Mouse (Mus musculus): ENCODE measurements at regions not wholly inside any gene's neighbourhood (a gene's known extent, or its start where the extent isn't known, plus 50 kb on each side); places are given as distances from the start of the nearest gene placed in this dataset.

GRCm38 (mm10) chr15:62176076-62176475 is 1253.3 kb upstream of the A1bg start:
- no peak for TF ChIP-seq MAX (IDR thresholded peaks at IDR 0.05; ENCODE audit: low read depth)
- no peak for TF ChIP-seq POLR2A (IDR thresholded peaks at IDR 0.05; ENCODE audit: insufficient read length, low read depth)
- TF ChIP-seq MYOG (IDR thresholded peaks at IDR 0.05; ENCODE audit: control insufficient read depth in 1 of 3, insufficient read depth in 1 of 3, insufficient read length in 2 of 3, low read depth in 2 of 3): no peak
- TF ChIP-seq POLR2AphosphoS2 (IDR thresholded peaks at IDR 0.05; ENCODE audit: insufficient read length, low read depth): no peak
- no peak for TF ChIP-seq TCF12 (IDR thresholded peaks at IDR 0.05; ENCODE audit: insufficient read depth, poor library complexity, severe bottlenecking)
- no peak for TF ChIP-seq REST (IDR thresholded peaks at IDR 0.05; ENCODE audit: insufficient read depth, insufficient read length)
- TF ChIP-seq MYOD1 (IDR thresholded peaks at IDR 0.05; ENCODE audit: control insufficient read depth in 1 of 3, insufficient read length in 2 of 3, low read depth in 2 of 3): no peak
- no peak for TF ChIP-seq E2F4 (IDR thresholded peaks at IDR 0.05; ENCODE audit: insufficient read depth)
